Mouse (Mus musculus) inflammation-experienced regulatory T-cells, adult 6 months (primary cell): ENCODE data around the gene Lcn9. TPM values are rescaled to one million over a fixed set of nuclear protein-coding genes. Genes with fewer than 3 reads are reported as not detected.
"Not testable (repeated sequence)": the region's sequence is repeated elsewhere in the genome, so short reads cannot be mapped to it uniquely, and the experiment has no call there.

ENCODE experiments used
- ATAC-seq: one replicate; pipeline ENCODE4 v1.8.0; 2017
- polyA plus RNA-seq, 3 experiments: library from polyadenylated mRNA; unstranded; fragments of 100-300 nt; shearing (Covaris generic); gene quantifications; one replicate each; pipeline ENCODE4 v1.2.1; 2017

The Lcn9 gene
- not detected for polyA plus RNA-seq

GRCm38 (mm10) chr2:25822806-25823205 is at the start of gene Lcn9:
Gene Lcn9 (plus strand): TSS chr2:25823153.
- ATAC-seq, result no peak

GRCm38 (mm10) chr2:25773507-25773906 is 49.4 kb upstream of the Lcn9 start:
- ATAC-seq, result no peak

GRCm38 (mm10) chr2:25774640-25775039 is 48.3 kb upstream of the Lcn9 start:
- no peak for ATAC-seq

GRCm38 (mm10) chr2:25775991-25776390 is 47.0 kb upstream of the Lcn9 start:
- ATAC-seq, result no peak

- no peak for ATAC-seq
Observed at GRCm38 (mm10) chr2:25776717-25777116, 46.2 kb upstream of the Lcn9 start, which contains the start of gene Lcn11. Gene Lcn11 (plus strand): TSS chr2:25777017.

- no peak for ATAC-seq
Observed at GRCm38 (mm10) chr2:25779076-25779475, 43.9 kb upstream of the Lcn9 start.

- ATAC-seq, result no peak
Observed at GRCm38 (mm10) chr2:25780921-25781320, 42.0 kb upstream of the Lcn9 start.

- ATAC-seq, result no peak
Observed at GRCm38 (mm10) chr2:25781957-25782356, 41.0 kb upstream of the Lcn9 start, which contains the start of gene Gm13539. Gene Gm13539 (plus strand): TSS chr2:25782257.

- ATAC-seq, result no peak
Observed at GRCm38 (mm10) chr2:25785573-25786322, 37.2 kb upstream of the Lcn9 start.

GRCm38 (mm10) chr2:25789092-25789491 is 33.9 kb upstream of the Lcn9 start:
- no peak for ATAC-seq

GRCm38 (mm10) chr2:25797635-25798034 is 25.3 kb upstream of the Lcn9 start:
- no peak for ATAC-seq

GRCm38 (mm10) chr2:25798065-25798464 is 24.9 kb upstream of the Lcn9 start:
- ATAC-seq, result no peak

GRCm38 (mm10) chr2:25811711-25812110 is 11.2 kb upstream of the Lcn9 start:
- ATAC-seq, result no peak

GRCm38 (mm10) chr2:25813364-25813763 is 9.6 kb upstream of the Lcn9 start:
- ATAC-seq, result no peak

- ATAC-seq, result not testable (repeated sequence)
Observed at GRCm38 (mm10) chr2:25815748-25816147, 7.2 kb upstream of the Lcn9 start, which contains the start of gene Glt6d1. Gene Glt6d1 (minus strand): TSS chr2:25815848.

GRCm38 (mm10) chr2:25824751-25825150 is 1.8 kb downstream of the Lcn9 start:
- no peak for ATAC-seq

- peak; percentile 69 for ATAC-seq
Observed at GRCm38 (mm10) chr2:25828344-25828947, 5.5 kb downstream of the Lcn9 start.

- ATAC-seq, result no peak
Observed at GRCm38 (mm10) chr2:25830786-25831185, 7.8 kb downstream of the Lcn9 start.

GRCm38 (mm10) chr2:25836291-25836690 is 13.3 kb downstream of the Lcn9 start:
- ATAC-seq, result peak; percentile 68

GRCm38 (mm10) chr2:25842161-25842560 is 19.2 kb downstream of the Lcn9 start:
- ATAC-seq, result no peak

- no peak for ATAC-seq
Observed at GRCm38 (mm10) chr2:25842758-25843157, 19.8 kb downstream of the Lcn9 start.

GRCm38 (mm10) chr2:25844097-25844496 is 21.1 kb downstream of the Lcn9 start:
- ATAC-seq, result no peak

- ATAC-seq, result no peak
Observed at GRCm38 (mm10) chr2:25846516-25846915, 23.6 kb downstream of the Lcn9 start.

- no peak for ATAC-seq
Observed at GRCm38 (mm10) chr2:25847226-25847625, 24.3 kb downstream of the Lcn9 start, which contains the start of gene Sohlh1. Gene Sohlh1 (minus strand): TSS chr2:25847248.
